Mouse (Mus musculus) right cerebral cortex, postnatal 25 days (tissue): Measurements from ENCODE around the gene Afmid.
"Not testable (repeated sequence)": the region's sequence is repeated elsewhere in the genome, so short reads cannot be mapped to it uniquely, and the experiment has no call there.

ENCODE experiments used
- DNase-seq: peaks from one replicate; pipeline ENCODE4 v3.0.0; 2022

The Afmid gene

GRCm38 (mm10) chr11:117825333-117826101 lies at the start of gene Afmid, which contains the start of gene Tk1:
TSS of gene Afmid (plus strand) at chr11:117825924.
TSS of gene Tk1 (minus strand) at chr11:117826092.
- no peak for DNase-seq

GRCm38 (mm10) chr11:117776085-117776792 lies 49.5 kb upstream of the Afmid start:
- DNase-seq, result no peak

- no peak for DNase-seq
Observed at GRCm38 (mm10) chr11:117777111-117777510, 48.6 kb upstream of the Afmid start.

- DNase-seq, result no peak
Observed at GRCm38 (mm10) chr11:117778031-117778430, 47.7 kb upstream of the Afmid start.

- DNase-seq, result no peak
Observed at GRCm38 (mm10) chr11:117778851-117779433, 46.8 kb upstream of the Afmid start.

- no peak for DNase-seq
Observed at GRCm38 (mm10) chr11:117779434-117780198, 46.1 kb upstream of the Afmid start.

GRCm38 (mm10) chr11:117780199-117780515 lies 45.6 kb upstream of the Afmid start:
- no peak for DNase-seq

GRCm38 (mm10) chr11:117780582-117781111 lies 45.1 kb upstream of the Afmid start:
- DNase-seq, result no peak

- no peak for DNase-seq
Observed at GRCm38 (mm10) chr11:117781199-117781821, 44.4 kb upstream of the Afmid start.

- DNase-seq, result no peak
Observed at GRCm38 (mm10) chr11:117781993-117782704, 43.6 kb upstream of the Afmid start, which contains the start of the genes Tmc8 and Tmc6. TSS of gene Tmc8 (plus strand) at chr11:117782076. TSS of gene Tmc6 (minus strand) at chr11:117782198.

GRCm38 (mm10) chr11:117782705-117783034 lies 43.1 kb upstream of the Afmid start:
- no peak for DNase-seq

- no peak for DNase-seq
Observed at GRCm38 (mm10) chr11:117783089-117783488, 42.6 kb upstream of the Afmid start.

GRCm38 (mm10) chr11:117783683-117784309 lies 41.9 kb upstream of the Afmid start:
- DNase-seq, result no peak

- DNase-seq, result no peak
Observed at GRCm38 (mm10) chr11:117786294-117786693, 39.4 kb upstream of the Afmid start.

- not testable (repeated sequence) for DNase-seq
Observed at GRCm38 (mm10) chr11:117788481-117788880, 37.2 kb upstream of the Afmid start.

GRCm38 (mm10) chr11:117790286-117790685 lies 35.4 kb upstream of the Afmid start:
- no peak for DNase-seq

- DNase-seq, result no peak
Observed at GRCm38 (mm10) chr11:117790703-117791440, 34.9 kb upstream of the Afmid start.

GRCm38 (mm10) chr11:117791441-117791761 lies 34.3 kb upstream of the Afmid start:
- DNase-seq, result no peak

- no peak for DNase-seq
Observed at GRCm38 (mm10) chr11:117792281-117792888, 33.3 kb upstream of the Afmid start.

GRCm38 (mm10) chr11:117794035-117794551 lies 31.6 kb upstream of the Afmid start:
- DNase-seq, result no peak
